Mouse (Mus musculus): ENCODE measurements around the gene Atg101.

DNA sequence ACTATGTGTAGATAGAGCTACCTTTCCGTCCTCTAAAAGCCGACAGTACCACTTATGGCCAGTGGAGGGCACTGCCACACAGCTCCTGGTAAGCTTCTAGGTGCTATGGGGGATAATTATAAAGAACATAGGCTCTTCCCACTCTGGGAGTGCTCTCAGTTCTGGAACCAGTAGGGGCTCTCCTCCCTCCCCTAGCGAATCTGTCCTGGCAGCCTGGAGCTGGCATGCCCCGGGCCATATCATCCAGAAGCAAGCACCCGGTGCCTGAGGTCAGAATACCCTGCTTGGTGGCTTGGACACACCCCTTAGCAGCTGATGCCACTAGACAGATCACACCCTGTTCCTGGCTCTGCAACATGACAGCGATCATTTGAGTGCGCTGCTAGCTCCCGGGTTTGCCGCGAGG is 43.3 kb upstream of the Atg101 start:
- peak; percentile 95 for TF ChIP-seq CTCF (conservative IDR thresholded peaks at IDR 0.05; ENCODE audit: low read length)
- TF ChIP-seq POU5F1 (IDR thresholded peaks at IDR 0.05; ENCODE audit: borderline replicate concordance, low read length) = no peak
